Mouse (Mus musculus): ENCODE measurements around the gene Bnc1.

Gene Bnc1

DNA sequence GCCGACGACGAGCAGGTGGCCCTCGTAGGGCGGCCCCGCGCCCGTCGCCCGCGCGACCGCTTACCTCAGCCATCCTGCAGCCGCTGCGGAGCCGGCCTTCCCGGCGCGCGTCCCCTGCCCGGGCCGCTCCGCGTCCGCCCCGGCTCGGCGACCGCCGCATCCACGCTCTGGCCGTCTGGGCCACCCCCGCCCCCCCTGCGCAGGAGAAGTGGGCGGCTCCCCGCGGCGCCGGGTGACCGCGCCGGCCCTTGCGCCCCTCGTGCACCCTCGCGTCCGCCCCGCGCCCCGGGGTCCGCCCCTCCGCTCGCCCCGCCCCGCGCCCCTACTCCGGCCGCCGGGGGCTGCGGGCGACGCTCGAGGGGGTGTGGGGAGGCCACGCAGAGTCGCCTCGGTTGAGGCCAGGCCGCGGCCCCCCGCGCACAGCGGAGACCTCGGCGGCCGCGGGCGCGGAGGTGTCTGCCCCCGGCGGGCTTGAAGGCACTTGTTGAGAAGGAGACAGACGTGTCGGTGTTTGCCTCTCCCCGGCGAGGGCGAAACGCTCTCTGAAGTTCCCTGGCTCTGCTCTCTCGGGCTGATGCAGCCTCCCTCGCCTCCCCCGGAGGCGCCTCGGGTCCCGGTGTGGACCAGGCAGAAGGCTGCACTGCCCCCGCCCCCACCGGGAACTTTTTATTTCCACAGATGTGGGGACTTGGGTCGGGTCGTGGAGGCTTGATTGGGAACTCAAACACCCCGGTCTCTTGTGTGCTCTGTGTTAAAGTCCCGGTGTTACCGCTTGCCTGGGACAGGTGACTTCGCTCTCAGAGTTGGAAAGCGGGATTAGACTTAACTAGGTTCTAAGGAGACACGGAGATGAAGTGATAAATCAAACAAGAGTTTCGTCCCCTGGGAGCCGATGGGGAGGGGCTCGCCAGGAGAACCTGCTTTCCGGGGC lies at the start of gene Bnc1:
Bnc1 (minus strand) TSS at position 162 of the 931 bp plus-strand sequence.
- no peak for DNase-seq

DNA sequence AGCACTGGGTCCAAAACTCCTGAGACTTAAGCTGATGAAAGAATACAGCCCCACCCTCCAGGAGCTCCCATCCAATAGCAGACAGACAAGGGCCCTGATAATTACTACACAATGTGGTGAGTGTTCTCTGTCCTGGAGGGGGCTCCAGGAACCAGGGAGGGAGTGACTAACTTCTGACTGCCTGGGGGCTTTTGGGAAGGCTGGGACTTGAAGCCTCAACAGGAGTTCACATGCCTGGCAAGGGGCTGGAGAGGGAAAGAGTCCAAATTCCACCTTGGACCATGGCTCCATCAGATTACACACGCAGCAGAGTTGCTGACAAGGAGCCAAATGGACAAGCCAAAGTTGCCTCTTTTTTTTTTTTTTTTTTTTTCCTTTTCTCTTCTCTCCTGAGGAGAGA lies 41.3 kb upstream of the Bnc1 start:
- DNase-seq = no peak

DNA sequence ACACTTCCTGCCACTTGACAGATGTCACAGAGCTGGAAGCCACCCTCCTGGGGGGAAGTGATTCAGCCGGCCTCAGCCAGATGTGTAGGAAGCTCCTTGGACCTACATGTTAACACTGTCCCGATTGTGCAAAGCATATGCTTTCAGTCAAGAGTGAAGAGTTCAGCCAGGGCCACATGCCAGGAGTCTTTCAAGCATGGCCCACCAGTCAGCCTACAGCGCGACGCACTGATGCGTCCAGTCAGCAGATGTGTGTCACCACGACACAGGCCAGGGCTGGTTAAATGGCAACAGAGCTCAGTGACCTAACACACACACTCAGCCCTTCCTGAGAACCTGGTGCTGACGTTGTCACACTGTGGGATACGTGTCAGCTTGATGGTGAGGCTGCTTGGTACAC lies 37.6 kb upstream of the Bnc1 start:
- DNase-seq = peak; percentile 38

DNA sequence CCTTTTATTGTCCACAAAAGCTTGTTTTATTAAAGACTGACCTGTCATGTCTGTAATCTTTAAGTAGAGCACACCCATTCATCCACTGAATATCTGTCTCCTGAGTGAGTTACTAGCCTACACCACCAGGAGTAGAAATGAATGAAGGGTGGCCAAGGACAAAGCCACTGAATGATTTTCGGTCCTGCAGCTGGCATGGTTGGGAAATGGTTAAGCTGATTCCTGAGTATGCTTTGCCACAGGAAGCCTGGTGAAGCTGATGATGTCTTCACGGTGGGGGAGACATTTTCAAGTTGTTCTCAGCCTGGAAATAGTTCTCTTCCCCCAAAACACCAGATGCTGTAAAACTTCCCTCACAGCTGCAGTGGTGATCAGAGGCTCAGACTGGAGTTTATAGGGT lies 33.7 kb upstream of the Bnc1 start:
- no peak for DNase-seq

DNA sequence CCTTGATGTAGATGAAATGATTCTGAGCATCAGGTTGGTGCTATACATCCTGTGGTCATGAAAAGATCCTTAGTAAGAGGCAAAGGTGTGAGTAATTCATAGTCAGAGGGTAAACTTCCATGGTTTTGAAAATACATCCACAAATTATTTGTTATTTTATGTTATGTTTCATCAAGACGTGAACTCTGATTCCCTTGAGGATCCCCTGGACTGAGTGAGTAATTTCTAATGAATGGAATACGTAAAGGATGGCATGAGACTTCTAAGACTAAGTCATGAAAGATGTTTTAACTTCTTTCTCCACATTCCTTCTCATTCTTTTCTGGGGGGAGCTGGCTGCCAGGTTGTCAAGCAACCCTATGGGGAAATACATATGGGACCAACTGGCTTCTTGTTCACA lies 31.6 kb upstream of the Bnc1 start:
- DNase-seq = no peak

DNA sequence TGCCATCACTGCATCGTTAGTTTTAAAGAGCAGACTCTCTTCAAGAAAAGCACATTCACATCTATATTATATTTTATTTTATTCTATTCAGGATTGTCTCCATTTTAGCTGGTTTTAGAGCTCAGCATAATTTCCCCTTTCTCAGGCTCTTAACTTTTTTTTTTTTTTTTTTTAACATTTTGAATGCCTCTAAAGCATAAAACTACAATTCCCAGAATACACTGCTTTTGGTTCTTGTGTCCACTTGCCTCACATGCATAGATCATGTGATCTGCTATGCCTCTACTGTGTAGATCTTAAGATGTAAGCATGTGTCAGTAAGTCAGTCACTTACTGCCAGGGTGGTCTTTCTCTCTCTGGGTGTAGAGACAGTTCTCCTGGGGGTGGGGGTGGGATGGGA lies 30.3 kb upstream of the Bnc1 start:
- DNase-seq = no peak

DNA sequence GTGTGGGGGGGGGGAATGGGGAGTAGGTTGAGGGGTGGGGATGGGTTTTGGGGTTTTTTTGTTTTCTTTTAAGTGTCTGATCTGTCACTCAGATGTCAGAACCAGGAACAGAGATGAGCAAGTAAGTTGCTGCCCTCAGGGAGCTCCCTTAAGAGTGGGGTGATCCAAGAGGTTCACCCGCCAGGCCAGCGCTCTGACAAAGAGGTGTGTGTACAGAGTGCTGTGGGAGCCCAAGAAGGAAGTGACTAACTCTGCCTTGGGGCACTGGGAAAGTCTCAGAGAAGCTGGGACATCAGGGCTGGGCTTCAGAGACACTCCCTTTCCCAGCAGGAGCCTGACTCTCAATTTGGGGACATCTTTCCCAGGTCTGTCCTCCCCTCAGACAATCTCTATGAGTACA lies 25.9 kb upstream of the Bnc1 start:
- no peak for DNase-seq

DNA sequence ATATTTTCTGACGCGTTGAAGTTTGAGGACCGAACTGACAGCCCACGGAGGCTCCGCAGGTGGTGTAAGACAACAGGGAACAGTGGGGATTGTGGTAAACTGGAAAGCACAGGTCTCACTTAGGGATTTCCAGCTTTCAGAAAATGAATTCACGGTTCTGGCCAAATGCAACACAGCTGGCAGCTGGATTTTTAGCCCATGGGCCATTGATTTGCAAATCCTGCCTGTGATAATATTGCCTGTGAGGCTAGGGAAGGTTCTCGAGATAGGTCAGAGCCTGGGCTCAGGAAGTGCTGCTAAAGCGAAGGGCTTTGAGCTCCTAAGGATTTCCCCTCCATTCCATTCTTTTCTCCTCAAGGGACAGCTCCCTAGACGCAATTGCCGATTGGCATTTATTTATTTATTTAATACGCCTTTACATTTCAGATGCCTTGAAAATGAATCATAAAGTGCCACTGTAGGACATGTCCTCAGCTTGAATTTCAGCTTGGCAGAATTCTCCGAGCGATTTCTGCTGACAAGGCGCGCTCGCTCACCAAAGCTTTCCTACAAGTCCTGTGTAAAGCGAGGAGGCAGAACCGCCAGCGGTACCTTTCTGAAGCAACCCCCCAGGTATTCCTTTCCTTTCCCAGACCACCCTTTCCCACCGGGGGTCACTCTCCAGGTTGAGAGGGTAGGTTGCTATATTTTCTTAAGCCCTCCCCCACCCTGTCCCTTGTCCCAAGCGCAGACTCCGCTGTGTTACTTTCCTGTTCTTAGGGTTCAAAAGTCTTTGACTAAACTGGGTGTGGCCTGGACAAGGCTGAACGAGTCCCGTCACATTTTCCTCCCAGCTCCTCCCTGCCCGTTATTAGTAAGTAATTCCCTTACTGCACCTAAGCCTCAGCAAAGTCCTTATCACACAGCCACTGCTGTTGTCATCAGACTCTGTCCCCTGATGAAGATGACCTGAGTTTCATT lies 24.9 kb upstream of the Bnc1 start:
- DNase-seq = peak; percentile 45

DNA sequence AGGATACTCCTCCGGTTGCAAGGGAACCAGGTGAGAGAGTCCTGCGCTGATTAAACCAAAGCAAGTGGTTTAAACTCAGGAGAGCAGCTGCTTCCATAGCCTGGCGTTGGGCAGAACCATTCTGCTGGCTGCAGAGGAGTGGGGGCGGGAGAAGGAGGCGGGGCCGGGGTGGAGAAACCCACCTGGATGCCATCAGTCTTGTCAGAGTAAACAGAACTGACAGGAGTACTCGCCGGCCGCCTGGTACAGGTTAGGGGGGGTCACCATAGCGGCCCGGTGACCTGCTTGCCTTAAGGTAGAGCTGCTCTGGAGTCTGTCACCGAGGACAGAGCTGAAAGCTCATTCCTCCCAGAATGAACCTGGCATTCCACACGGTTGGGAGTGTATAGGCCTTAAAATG lies 20.4 kb upstream of the Bnc1 start:
- DNase-seq = no peak

DNA sequence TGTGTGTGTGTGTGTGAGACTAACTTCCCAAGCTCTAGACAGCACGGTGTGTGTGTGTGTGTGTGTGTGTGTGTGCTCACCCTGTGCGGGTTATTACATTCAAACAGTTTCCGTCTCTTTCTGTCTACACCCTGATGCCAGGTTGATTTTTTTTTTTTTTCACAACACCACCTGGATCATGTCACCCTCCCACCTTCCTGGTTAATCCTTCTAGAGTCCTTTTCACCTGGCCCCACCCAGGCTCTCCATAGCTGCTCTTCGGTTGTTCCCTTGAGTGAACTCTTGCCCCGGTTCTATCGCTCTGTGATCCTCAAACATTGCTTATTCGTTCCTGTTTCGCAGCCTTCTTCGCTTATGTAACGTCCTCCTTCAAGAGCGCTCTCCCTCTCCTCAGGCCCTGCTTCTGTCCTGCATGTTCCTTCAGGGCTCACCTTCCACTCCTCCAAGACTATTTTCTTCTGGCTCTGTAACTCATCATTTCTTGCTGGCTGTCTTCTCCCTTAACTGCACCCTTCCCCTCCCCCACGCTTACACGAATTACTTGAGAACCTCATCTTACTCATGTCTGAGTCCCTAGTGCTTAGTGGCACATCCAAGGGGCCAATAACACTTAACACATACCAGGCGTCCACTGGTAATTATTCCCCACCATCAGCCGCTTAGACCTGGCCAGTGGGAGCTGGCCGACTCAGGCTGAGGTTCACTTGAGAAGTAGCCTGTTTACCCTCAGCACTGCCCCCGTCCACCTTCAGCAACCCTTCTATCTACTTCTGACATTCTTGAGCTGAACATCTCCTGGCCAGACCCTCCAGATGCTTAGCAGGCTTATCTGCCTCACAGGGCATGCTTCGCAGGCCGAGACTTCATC lies 19.7 kb upstream of the Bnc1 start:
- no peak for DNase-seq

DNA sequence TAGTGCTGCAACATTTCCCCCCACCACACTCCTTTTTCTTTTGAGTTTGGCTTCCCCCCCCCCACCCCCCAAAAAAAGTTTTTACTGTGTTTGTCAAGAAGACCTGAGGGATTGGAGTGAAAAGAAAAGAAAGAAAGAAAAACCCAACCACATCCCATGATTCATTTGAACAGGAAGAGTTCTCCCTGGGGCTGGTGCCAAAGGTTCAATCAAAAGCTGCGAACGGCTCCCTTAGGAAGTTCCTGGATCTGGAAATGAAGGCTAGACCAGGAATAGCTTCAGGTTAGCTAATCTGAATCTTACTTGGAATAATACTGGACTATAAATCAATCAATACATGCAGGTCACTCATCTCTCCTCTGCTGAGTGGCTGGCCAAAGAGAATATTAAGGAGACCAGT lies 15.1 kb upstream of the Bnc1 start:
- no peak for DNase-seq

DNA sequence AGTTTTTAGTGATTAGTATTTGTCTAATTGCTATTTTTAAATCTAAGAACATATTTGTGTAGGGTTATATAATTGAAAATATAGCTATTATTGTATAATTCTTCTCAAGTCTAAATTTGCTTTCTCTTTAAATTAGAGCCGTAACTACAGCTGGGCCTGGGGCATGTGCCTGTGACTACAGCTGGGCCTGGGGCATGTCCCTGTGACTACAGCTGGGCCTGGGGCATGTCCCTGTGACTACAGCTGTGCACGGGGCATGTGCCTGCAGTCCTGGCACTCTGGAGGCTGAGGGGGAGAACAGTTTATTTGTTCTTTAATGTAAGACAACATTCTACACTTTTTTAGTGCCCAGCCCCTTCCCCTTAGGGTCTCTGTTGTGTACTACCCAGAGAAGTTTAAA lies 12.1 kb upstream of the Bnc1 start:
- DNase-seq = no peak

DNA sequence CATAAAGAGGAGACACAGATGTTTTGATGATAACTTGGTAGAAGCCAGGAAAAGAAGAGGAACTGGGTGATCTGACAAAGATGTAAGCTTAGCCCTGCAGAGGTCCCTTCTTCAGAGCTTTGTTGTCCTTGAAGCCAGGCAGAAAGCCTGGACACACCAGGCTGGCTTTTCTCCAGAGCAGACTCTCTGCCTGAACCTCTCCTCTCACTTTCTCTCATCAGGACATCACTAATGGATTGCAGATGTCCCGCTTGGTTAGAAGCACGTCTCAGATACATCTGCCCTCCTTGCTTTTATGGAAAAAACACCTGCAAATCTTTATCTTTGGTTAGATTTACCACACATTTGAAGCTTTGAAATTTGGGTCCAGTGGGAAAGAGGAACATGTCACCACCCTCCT lies 7.7 kb upstream of the Bnc1 start:
- DNase-seq = no peak

DNA sequence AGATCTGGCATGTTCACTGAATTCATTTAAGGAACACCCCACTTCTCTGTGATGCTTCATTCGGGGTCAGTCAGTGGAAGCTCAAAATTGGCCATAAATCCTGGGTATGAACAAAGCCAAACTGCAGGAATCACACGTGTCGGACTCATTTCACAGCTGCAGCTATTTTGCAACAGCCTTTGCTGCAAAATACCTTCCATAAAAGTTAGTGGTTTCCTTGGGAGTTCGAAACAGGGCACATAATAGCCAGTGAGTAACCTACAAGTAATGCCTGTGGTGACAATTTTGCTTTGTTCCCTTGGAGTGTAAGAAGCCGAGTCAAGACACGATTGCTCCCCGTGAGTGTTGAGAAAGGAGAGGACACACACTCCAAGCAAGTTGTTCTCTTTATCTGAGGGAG lies 7.3 kb upstream of the Bnc1 start:
- no peak for DNase-seq

DNA sequence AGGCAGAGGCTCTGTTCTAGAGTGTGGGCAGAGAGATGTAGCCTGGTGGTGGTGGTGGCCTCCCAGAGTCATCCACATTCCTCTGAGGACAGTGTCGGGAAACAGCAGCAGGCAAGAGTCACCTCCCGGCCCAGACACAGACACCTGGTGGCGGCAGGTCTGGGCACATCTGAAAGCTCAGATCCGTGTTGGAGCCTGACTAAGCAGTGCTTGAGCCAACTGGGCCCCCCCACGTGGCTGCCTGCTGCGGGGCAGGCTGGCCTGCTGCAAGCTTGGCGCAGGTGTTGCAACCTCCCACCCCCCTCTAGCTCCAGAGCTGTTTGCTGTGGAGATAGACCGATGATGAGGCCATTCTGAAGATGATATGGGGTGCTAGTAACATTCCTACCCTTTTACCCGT lies 3.9 kb upstream of the Bnc1 start:
- DNase-seq = no peak

DNA sequence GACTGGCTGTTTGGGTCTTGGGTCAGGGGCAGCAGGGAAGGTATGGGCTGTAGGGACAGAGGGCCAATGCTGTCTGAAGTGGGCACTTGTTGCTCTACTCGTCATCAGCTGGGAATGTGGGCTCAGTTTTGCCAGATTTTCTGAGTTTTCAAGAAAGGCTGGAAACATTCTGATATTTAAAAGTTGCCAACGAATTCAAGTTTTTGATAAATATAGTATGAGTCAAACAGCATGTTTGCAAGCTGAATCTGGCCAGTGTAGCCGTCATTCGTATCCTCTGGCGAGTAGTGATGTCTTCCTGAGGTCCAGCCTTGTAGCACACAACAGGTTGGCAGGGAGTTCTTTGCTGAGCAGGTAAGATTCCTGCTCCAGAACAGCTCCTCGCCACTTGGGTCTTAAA lies 3.0 kb upstream of the Bnc1 start:
- DNase-seq = no peak

DNA sequence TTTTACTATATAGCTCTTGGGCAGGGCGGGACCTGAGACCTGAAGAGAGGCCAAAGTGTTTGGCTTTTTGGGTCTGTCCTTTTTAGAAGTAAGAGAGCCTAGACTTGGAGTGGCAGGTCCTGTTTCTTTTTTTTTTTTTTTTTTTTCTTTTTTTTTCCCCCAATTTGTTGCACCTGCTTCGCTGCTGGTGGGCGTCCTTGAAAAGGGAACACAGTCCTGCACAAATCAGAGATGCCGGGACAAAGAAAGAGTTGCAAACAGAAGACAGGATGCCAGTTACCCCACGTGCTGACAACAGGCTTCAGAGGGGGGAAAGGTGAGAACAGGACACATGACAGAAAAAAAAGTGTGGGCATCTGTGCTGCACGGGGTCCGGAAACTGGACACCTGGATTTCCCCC lies 1.0 kb upstream of the Bnc1 start:
- DNase-seq = no peak

DNA sequence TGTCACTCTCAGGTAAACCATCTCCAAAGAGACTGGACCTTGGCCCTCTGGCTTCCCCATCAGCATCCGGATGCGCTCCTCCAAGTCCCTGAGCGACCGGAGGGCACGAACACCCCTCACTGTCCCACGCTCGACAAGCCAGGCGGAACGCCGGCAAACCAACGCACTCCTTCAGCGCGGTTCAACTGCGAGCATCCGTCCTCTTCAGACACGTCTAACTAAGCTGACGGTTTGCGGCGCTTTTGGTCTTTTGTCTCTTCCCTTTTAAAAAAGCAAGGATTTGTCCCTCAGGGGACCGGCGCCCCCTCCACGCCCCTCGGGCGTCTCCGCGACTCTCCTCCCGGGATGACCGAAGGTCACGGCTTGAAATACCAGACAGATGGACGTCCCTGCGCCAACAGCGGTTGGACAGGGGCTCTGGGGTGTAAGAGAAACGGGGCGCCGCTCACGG lies 456 bp downstream of the Bnc1 start:
- no peak for DNase-seq

DNA sequence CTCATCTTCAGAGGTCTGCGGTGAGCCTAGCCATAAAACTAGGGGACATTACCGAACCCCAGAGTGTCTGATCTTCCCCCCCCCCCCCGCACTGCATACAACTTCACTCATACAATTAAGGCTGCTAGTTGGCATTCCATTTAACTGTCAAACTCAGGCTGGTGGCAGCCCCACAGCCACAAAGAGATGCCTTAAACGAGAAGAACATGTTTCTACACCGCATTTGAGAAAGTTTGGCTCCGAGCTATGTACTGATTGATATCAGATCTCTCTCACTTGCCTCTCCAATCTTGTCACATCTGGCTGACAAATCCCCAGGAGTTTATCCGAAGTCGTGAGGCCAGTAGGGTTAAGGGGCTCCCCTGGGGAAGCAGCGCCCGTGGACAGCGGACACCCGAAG lies 976 bp downstream of the Bnc1 start:
- no peak for DNase-seq

DNA sequence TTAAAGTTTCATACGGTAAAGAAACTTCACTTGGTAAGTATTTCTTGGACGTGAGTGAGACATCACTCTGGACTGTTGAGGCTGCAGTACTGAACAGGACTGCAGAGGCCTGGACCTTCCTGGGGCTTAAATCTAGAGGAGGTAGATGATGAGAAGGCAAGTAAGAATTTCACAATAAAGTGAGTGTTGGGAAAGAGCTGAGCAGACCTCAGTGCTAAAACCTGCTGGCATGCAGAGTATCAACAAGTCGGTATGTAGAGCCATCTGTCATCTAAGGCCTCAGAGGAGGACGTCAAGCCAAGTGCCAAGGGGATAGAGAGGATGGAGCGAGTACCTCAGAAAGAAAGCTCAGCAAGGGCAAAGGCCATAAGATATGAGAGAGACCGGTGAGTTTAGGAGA lies 8.4 kb downstream of the Bnc1 start:
- no peak for DNase-seq

DNA sequence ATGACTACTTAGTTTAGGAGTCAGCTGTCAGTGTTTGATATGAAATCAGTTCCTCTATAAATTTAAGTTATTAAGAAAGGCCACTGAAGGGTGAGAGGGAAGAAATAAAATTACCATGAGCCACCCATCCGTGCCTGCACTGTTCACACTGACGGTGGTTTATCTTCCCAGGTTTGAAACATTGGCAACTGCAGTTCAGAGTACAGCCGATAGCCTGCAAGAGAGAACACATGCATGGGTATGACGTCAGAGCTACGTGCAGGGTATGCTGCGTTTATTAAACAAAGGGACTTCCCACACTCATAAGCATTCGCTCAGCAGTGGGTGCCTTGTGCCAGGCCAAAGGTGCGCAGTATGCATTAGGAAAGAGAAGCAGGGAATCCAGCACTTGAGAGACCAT lies 13.8 kb downstream of the Bnc1 start:
- DNase-seq = no peak

DNA sequence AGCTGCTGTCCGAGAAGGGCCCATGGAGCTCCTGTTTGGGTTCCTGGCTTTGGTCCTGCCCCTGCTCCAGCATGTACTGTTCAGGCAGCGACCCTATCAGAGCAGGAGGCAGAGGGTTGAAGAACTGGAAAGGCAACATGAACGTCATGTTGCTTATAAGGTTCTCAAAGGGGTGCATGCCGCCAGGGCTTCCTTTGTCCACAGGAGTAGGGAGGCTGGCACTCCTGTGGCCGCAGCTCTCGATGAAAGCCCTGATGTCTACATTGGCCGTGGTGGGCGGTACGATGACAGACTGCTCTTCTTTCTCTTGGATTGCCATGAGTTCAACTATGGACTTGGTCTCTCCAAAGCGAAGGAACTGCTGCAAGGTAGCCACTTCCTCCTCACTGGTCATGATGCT lies 17.5 kb downstream of the Bnc1 start:
- no peak for DNase-seq

DNA sequence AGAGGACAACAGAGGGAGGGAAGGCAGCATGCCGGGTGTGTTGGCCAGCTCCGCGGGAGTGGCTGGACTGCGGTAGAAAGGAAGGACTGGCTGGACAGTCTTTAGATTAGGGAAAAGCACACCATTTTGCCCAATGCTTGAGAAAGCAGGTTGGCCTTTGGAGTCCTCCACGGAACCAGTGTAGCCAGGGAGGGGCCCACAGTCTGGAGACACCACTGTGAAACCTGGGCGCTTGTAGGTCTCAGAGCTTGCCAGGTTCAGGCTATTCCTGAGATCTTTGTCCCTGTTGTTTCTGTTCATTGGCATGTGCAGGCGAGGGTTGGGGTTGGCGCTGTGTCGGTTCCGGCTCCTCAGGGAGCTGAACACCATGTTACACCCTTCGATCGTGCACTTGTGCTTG lies 18.2 kb downstream of the Bnc1 start:
- no peak for DNase-seq
